Mouse (Mus musculus) right cerebral cortex, postnatal 36 days (tissue): ENCODE results near the gene Zbtb8os.
"Not testable (repeated sequence)": the region's sequence is repeated elsewhere in the genome, so short reads cannot be mapped to it uniquely, and the experiment has no call there.

Experiments
- DNase-seq, 2 experiments: peaks; one replicate each; pipeline ENCODE4 v3.0.0; 2022; ENCODE audit warnings: low spot score in 2 of 2, mixed read lengths in 1 of 2

The Zbtb8os gene

GRCm38 (mm10) chr4:129332846-129333245, 2.6 kb upstream of the Zbtb8os start:
- DNase-seq: no peak

DNA sequence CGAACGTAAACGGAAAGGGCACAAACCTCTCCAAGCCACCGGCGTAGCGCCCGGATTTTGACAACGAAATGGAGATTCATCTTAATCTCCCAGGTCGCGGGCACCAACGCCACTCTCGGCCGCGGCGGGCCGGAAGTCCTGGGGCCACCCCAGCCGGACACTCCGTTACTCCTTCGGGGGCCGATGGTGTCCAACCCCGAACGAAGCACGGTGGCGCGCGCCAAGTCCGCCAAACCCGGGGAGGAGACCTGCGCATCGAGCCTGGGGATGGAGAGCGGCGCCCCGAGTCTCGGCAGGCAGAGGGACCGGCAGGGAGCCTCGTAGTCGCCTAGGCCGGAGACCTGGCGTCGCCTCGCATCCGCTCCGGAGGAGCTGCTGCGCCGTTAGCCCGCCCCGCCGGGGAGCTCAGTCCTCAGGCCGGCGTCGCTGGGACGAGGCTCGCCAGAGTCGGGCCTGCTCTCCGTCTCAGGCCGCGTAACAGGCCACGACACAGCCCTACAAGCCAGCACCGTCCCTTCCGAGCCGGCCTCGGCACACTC, 749 bp upstream of the Zbtb8os start:
- DNase-seq: no peak

GRCm38 (mm10) chr4:129336291-129336690, 796 bp downstream of the Zbtb8os start:
- no peak for DNase-seq

- DNase-seq: no peak
These were observed 4.2 kb downstream of the Zbtb8os start for GRCm38 (mm10) chr4:129339743-129340142.

DNA sequence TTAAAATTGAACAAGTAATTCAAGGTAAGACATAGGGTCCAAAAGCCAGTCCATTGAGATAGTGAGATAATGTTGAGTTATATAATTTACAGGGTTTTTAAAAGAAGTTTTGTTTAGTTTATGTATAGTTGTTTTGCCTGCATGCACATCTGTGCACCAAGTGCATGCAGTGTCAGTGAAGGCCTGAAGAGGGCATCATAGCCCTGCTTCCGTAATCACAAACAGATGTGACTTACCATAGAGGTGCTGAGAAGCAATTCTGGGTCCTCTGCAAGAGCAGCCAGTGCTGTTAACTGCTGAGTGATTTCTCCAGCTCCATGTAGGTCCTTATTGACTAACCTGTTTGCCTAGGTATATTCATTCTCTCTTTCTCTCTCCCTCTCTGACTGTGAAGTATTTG, 6.4 kb downstream of the Zbtb8os start:
- no peak for DNase-seq

DNA sequence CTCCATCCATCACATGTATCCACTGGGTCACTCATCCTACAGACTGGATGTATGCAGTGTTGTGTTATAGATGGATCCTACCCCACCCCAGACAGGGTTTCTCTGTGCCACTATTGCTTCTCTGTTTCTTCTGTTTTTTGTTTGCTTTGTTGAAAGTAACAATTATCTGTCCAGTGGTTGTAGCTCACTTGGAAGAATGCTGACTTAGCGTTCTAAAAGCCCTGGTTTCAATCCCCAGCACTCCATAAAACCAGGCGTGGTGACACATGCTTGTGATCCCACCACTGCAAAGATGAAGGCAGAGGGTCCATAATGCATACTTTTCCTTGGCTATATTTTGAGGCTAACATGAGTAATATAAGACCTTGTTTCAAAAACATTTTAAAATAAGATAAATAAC, 7.2 kb downstream of the Zbtb8os start:
- no peak for DNase-seq

DNA sequence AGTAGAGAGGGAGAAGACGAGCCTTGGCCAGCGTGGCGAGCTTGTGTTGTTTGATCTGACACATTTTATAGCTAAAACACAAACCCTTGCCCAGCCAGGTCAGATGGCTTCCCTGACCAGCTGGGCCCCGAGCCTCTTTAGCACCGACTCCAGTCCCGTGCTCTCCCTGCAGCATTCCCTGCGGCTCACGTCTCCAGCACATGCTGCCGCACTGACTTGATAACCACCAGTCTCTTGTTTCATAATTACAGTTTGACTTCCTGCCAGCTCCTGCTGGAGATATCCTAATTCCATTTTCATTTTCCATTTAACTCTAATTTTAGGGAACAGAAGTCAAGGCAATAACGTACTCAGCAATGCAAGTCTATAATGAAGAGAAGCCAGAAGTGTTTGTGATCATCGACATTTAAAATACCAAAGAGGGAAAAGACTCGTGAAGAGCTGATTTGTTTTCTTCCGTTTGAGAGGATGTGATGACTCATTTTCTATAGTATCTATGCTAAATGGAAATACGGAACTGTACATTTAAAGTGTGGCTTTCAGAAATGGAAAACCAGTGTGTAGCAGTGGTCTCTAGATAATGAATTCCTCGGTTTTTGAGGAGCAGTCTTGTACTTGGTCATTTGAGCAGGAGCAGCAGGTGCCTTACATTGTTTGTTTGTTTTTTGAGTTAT, 11.1 kb downstream of the Zbtb8os start:
- peak; percentile 32 to 42 for DNase-seq

GRCm38 (mm10) chr4:129350644-129351043, 15.1 kb downstream of the Zbtb8os start:
- DNase-seq: peak; percentile 25 to 32

DNA sequence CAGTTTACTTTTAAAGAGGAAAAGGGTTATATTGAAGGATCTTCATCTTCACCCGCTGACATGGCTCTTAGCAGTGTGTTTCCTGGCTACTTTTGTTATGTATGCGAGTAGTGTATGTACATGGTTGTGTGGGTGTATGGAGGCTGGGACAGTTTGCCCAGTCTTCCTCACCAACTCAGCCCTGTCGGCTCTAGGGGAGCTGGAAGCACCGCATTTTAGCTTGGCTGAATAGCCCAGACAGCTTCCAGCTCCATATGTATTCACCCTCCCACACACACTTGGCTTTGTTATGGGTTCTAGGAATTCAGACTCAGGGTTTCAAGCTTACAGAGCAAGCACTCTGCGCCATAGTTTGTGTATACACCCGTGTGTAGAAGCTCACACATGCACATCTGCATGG, 15.6 kb downstream of the Zbtb8os start:
- peak; percentile 44 to 68 for DNase-seq

GRCm38 (mm10) chr4:129353176-129353575, 17.7 kb downstream of the Zbtb8os start:
- DNase-seq: no peak

DNA sequence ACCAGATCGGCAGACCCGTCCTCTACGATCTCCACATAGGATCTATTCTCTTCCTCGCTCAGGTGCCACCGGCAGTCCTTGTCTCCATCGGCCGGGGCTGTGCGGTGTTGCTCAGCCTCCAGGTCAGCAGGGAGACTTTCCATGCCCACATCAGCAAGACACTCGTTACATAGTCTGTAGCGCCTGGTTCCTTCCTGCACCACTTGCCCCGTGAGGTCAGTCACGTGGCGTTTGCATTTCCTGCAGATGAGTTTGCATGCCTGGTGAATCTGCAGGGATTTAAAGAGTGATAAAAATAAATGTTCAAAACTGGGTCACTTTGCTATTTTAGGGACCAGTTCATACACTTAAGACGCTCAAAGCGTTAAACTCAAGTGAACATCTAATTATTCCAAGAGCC, 18.7 kb downstream of the Zbtb8os start:
- DNase-seq: peak in 1 of 2 experiments; percentile 9

DNA sequence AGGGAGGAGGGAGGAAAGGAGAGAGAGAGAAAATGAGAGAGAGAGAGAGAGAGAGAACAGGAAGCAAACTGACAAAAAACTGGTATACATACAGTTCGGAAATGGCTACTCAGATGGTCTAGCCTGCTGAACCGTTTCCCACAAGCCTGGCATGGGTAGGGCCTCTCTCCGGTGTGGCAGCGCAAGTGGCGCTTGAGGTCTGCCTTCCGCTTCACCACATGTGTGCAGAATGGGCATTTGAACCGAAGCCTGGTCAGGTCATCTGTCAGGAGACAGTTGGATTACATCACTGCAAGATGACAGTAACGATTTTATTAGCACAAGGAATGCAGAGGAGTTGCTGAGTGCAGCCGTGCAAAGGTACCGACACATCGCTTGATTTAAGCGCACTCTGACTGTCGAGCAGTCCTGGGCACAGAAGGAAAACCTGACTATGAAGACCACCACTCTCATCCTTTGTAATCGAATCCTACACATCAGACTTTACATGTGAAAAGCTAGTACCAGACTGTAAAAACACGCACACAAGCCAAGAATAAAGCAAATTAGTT, 22.2 kb downstream of the Zbtb8os start:
- no peak for DNase-seq

DNA sequence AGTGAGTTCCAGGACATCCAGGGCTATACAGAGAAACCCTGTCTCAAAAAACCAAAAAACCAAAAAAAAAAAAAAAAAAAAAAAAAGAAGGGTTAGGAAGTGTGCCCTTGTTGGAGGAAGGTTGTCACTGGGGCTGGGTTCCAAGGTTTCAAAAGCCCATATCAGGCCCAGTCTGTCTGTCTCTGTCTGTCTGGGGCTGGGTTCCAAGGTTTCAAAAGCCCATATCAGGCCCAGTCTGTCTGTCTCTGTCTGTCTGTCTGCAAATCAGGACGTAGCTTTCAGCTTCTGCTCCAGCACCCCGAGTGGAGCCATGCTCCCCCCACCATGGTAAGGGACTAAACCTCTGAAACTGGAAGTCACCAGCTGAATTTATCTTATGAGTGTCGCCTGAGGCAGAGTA, 26.7 kb downstream of the Zbtb8os start:
- not testable (repeated sequence) for DNase-seq

DNA sequence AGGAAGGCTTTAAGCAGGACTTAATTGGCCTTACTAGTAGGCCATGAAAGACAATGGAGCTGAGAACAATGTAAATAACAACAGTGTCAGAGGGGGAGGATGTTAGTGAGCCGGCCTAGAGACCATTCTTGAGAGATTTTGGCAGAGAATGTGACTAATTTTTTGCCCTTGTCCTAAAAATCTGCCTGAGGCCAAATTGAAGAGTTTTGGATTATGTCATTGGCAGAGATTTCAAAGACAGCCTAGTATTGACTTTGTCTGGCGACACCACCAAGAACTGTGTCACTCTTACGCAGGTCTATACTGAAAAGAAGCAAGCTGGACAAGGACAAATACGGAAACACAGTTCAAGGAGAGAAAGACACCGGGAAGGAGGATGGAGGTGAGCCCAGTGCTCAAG, 27.3 kb downstream of the Zbtb8os start:
- no peak for DNase-seq

DNA sequence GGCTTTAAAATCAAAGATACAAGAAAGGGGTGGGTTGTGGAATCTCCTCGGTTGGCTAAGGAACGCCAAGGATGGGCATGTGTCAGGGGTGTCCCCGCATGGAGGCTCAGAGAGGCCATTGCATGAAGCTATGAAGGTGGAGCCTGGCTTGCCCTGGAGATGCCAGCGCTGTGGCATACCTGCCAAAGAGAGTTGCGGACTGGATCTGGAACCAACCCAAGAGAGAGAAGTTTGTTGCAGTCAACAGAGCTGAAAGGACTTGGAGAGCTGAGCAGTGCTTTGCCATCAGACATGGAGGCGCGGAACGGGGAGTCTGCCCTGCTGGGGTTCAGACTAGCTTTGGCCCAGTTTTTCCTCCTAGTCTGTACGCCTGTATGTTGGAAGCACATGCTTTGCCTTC, 28.0 kb downstream of the Zbtb8os start:
- DNase-seq: no peak

DNA sequence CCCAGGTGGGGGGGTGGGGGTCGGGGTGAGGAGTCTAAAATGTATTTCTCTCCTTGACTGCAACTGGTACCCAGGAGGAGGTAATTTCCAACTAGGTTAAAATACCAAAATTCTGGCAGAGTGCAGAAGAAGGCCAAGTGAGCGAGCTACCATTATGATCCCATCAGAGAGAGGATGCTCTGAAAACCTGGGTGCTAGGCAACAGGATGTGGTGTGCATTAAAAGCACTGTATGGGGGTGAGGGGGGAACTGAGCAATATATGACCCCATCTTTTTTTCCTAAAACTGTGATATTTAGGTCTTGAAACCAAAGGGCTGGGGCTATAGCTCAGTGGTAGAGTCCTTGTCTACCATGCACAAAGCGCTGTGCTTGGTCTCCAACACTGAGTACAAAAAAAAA, 28.9 kb downstream of the Zbtb8os start:
- no peak for DNase-seq

DNA sequence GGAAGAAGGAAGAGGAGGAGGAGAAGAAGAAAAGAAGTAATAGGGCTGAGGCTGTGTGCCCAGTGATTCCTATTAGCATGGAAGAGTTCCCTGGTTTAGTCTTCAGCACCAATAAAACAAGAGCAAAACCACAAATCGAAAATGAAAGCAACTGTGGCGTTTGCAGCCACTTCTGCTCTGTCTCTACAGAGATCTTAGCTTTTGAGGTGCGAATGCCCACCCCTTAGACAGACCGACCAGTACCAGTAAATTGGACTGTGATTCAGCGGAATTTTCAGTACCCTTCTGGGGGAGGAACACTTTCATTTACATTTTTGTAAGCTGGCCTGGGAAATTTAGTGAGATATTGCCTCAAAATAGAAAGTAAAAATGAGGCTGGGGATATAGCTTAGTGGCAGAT, 29.7 kb downstream of the Zbtb8os start:
- DNase-seq: no peak

GRCm38 (mm10) chr4:129371391-129371790, 35.9 kb downstream of the Zbtb8os start:
- no peak for DNase-seq

- DNase-seq: no peak
These were observed 37.9 kb downstream of the Zbtb8os start for GRCm38 (mm10) chr4:129373202-129373976.

GRCm38 (mm10) chr4:129374219-129374755, 38.8 kb downstream of the Zbtb8os start:
- DNase-seq: no peak

GRCm38 (mm10) chr4:129375000-129375399, 39.5 kb downstream of the Zbtb8os start:
- DNase-seq: no peak

DNA sequence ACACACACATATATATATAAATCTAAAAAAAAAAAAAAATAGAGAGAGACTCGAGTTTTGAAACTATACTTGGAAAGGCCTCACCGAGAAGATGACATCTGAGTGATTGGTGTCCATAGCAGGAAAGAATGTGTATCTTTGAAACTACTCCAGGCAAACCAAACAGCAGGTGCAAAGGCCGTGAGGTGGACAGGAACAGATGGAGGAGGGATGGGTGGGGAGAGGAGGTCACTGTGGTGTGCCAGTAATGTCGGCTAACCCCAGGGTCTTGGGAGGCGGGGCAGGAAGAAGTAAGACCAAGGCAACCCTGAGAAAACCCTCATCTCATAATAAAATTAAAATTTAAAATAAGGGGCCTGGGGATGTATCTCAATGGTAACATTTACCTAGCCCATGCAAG, 40.3 kb downstream of the Zbtb8os start:
- no peak for DNase-seq
